Mouse (Mus musculus) yolk sac, embryonic 10.5 days (tissue): ENCODE measurements around the gene Wdr83os.

Source experiments
- DNase-seq: peaks from one replicate; pipeline ENCODE4 v3.0.0-alpha.2; 2017; ENCODE audit warnings: low spot score

Gene Wdr83os

DNA sequence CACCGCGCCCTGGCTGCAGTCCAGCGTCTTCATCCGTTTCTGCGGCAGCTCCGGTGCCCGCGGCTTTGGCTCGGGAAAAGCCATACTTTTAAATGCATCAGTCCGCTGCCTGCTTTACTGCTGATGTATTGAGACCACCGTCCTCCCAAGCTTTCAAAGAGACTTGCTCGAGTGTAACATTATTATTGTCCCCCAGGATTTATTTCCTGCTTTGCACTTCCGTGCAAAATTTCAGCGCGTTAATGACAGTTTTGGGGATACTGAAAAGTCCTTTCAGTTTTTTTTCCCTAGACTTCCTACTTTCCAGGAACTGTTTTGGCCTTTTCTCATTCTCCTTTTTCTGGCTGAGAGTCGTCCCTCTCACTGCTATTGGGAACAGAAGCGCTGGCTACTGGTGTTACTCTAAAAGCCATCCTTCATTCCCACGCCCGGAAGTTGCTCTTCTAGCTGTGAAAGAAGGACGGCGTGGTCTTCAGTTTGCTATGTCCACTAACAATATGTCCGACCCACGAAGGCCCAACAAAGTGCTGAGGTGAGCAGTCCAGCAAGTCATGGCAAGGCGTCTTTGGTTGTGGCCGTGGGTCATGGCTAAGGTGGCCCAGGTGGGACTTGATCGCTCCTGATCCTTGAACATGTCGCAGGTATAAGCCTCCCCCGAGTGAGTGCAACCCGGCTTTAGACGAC is at the start of gene Wdr83os:
TSS of gene Wdr83os (plus strand) at position 209 of the 684 bp plus-strand sequence.
- DNase-seq: peak; percentile 76

DNA sequence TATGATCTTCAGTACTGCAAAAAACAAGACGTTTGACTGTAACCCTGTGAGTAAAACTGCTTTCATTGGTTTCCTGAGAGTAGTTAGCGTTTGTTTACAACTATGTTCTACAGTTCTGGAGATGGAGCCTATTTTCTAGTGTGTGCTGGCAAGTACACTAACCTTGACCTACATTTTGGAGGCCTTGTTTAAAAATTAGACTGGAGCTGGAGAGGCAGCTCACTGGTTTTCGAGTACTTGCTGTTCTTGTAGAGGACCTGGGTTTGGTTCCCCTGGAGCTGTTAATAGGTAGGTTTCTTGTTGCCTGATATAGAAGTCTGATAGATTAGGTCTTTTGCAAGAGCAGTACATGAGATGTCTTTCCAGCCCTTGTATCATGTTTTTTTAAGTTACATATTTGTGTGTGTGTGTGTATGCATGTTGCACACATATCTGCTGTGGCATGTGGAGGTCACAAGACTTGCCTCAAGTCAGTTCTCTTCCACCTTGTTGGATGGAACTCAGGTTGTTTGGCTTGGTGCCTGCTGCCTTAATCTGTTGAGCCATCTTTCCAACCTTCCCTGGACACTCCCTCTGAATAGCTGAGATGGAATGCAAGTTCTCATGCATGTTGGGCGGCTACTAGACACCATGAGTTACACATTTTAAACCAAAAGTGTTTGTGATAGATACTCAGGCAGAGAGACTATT is 47.8 kb upstream of the Wdr83os start:
- DNase-seq: no peak

DNA sequence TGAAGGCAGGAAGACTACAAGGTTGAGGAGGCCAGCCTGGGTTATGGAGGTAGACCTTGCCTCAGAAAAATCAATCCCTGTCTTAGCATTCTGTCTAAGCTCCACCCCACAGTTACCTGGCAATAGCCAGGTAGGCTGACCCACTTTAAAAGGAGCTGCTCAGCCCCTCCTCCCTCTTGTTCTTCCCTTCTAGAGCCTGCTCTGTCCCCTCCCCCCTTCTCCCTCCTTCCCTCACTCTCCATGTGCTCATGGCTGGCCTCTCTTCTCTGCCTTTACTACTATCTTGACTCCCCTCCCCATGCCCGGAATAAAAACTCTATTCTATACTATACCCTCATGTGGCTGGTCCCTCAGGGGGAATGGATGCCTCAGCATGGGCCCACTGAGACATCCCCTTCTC is 46.7 kb upstream of the Wdr83os start:
- DNase-seq: no peak

DNA sequence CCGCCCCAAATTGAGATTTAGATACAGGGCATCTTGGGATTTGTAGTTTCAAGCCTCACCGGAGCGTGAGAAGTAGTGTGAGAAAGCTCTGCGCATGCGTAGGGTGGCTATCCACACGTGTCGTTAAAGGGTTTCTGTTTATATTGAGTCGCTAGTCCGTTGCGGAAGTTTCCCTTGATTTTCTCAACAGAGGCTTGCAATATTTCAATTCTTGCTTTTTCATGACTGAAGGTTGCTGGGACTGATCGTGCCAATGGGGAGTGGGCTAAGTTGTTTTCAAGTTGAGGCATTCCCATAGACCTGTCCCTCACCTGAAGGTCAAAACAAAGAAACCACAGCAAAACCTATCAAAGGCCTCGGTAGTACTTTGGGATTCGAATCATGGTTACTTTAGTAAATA is 45.8 kb upstream of the Wdr83os start:
- peak; percentile 85 for DNase-seq

DNA sequence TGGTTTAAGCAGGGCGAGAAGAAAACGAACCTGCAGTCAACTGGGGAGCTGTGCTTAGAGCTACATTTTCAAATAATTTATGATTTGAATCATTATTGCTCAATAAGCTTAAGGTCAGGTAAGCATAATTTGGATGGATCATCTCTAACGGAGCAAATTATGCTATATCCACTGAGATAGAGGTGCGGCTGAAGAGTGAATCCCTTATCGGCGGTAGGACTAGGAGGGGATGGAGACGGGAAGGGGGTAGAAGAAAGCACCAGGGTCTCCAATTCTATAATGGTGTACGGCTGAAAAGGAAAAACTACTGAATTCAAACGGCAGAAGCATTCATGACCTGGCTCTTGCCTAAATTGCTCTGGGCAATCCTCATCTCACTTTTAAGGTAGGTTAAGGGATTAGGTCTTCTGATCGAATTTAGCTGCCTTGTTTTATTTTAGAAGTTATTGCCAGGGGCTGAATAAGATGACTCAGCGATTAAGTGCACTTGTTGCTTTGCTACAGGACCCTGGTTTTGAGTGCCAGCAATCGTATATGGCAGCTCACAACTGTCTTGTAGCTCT is 45.3 kb upstream of the Wdr83os start:
- no peak for DNase-seq

DNA sequence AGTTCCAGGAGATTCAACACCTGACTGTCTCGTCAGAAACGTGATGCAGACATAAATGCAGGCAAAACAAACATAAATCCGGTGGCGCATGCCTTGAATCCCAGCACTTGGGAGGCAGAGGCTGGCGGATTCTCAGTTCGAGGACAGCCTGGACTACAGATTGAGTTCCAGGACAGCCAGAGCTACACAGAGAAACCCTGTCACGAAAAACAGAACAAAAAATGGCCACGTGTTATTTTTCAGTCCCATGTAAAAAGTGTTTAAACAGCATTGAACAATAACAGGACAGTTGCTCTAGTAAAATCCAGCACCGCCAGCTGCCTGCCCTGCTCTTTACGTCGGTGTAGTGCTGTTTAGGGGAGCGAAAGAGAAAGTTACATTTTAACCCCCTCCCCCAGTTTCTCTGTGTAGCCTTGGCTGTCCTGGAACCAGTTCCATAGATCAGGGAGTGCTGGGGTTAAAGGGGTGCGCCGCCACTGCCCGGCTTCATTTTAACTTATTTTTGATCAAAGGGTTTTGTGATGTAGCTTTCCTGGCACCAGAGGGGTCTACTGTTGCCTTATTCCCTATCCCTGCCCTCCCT is 44.7 kb upstream of the Wdr83os start:
- no peak for DNase-seq

DNA sequence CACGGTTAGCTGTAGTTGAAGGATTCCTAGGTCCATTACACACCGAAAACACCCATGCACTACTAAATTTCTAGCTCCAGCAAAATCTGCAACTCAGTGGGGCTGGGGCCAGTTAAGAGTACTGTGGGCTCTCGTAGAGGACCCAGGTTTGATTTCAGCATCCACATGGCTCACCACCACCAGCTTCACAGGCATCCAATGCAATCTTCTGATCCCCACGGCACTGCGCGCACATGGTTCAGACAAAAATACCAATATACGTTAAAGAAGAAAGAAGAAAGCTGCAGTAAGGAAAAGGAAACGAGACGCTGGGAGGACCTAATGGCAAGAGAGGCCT is 44.2 kb upstream of the Wdr83os start:
- DNase-seq: no peak

DNA sequence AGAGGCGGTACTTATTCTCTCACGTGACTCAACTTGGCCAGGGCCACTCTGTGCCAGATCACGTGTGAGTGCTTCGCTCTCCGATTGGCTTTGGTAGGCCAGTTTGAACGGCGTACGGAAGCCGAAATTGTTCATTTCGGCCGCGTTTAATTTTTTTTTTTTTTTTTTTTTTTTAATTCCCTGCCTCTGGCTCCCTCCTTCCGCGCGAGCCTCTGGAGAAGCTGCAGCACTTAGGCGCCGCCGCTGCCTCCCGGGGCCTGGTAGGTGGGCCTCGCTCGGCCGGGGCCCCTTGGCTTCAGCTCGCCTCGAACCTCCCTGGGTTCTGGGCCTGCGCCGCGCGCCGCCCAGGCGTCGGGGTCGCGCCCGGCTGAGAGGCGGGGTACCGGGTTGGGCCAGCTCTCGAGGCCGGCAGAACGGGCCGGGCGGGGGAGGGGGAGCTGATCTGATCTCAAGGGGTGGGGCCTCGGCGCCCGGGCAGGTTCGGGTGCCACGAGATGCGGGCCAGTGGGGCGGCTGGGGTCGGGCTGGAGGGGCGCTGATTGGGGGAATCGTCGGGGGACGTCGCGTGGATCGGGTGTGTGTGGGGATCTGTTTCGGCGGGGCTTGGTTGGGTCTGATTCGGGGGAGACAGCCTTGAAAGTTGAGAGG is 43.7 kb upstream of the Wdr83os start, which contains the start of gene Tnpo2:
TSS of gene Tnpo2 (plus strand) at position 198 of the 648 bp plus-strand sequence.
- peak; percentile 93 for DNase-seq

DNA sequence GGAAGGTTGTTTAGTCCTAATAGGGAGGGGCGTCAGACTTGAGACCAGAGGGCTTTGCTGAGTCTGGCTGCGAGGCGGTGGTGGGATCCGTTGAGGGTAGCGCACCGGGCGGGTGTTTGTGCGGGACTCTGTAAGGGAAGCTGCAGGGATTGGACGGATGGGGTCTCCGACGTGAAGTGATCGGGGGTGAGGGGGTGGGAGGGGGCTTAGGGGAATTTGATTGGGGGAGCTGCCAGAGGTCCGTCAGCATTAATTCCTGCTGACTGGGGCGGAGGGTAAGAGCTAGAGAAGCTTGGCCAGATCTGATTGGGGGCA is 43.2 kb upstream of the Wdr83os start:
- DNase-seq: no peak

DNA sequence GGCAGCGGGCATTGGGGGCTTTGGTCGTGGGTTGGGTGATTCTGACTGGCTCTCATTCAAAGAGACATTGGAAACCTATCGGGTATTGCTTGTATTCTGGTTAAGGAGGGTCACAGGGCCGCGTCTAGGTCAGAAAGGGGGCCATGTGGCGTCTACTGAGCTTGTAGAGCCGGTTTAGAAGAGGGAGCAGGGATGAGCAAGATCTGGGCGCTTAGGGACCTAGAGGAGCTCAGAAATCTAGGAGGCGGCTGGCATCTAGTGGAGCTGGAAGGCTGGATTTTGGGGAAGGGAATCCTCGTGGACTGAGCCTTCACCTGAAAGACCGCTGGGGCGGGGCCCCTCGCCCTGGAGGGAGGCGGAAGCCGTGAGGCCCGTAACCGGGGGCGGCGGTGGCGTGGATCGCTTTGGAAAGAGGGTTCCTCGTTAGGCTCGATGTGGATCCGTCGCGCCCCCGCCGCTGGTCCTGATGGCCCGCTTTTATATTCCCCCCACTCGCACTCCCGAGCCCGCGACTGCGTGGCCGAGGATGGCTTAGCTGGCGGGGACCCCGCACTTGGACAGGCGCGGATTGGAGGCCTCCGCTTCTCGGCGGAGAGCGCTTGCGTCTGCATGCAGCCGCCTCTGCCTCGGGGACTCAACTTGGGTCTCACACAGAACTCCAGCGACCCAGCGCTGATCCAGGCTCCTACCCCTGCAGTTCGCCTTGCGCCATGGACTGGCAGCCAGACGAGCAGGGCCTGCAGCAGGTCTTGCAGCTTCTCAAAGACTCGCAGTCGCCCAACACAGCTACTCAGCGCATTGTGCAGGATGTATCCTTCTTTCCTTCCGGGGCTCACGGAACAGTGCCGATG is 42.6 kb upstream of the Wdr83os start:
- DNase-seq: peak; percentile 68

DNA sequence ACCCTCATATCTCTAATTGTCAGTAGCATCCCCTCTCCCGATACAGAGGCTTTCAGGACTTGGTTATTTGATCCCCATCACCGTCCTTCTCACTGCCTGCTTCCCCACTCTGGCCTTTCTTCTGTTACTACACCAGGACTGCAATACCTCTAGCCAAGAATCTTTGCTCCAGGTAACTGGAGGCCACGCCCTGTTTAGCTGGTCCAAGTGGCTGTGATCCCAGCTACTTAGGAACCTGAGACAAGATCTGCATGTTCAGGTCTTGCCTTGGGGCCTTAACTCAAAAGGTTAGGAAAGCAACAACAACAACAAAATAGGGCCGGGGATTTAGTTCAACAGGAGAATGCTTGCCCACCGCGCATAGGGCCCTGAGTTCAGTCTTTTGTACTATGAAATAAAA is 36.9 kb upstream of the Wdr83os start:
- DNase-seq: no peak

DNA sequence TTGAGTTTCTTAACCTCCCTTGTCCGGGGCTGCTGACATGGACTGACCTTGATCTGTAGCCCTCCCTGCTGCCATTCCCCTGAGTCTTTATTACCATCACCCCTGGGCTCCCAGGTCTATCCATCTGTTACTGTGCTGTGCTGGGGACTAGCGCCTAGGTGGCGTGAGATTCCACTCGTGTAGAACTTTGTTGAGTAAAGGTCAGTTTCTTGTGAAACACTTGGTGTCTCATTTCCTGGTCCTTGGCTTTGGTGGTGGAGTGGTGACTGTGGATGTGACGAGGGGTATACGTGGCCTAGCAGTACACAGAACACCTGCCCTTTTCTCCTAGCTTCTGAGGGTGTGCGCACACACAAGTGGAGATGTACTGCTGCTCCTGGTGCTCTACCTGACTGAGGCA is 23.2 kb upstream of the Wdr83os start:
- DNase-seq: no peak

DNA sequence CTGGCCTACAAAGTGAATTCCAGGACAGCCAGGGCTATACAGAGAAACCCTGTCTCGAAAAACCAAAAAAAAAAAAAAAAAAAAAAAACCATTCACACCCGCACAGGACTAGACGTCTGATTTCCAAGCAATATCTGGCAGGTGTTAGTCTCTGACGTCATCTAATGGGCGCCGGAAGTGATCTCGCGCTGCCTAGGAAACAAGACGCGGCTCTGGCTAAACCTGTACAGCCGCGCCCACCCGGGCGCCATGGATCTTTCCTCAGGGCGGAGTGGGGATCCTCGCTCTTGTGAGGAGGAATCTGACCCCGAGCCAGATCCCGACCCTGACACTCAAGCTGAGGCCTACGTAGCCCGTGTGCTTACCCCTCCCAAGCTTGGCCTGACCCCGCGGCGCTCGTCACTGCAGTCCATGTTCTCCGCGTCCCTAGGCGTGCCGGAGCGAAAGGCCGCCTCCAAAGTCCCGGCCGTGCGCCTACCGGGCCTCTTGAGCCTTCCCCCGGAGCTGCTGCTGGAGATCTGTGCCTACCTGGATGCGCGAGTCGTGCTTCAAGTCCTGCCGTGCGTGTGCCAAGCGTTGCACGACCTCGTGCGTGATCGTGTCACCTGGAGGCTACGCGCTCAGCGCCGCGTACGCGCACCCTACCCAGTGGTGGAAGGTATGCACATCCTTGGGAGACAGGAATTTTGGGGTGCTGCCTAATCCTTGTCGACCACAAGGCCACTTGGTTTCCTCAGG is 20.5 kb upstream of the Wdr83os start, which contains the start of gene Fbxw9:
TSS of gene Fbxw9 (plus strand) at position 177 of the 738 bp plus-strand sequence.
- DNase-seq: peak; percentile 90

DNA sequence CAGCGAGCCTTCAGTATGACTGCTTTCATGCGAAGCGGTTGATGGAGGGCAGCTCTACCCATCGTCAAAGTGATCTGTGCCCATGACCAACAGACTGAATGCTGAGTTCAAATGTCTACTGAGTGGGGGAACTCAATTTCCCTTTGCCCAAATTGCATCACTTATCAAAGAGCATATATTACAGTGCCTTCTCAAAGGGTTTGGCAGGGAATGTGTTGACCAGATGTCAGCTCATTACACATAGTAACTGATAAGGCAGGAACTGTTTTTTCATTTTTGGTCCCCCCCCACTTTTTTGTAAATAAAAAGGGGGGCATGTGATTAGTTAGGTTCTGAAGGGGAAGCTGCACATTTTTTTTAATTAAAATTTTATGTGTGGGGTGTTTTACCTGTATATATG is 17.9 kb upstream of the Wdr83os start:
- DNase-seq: no peak

DNA sequence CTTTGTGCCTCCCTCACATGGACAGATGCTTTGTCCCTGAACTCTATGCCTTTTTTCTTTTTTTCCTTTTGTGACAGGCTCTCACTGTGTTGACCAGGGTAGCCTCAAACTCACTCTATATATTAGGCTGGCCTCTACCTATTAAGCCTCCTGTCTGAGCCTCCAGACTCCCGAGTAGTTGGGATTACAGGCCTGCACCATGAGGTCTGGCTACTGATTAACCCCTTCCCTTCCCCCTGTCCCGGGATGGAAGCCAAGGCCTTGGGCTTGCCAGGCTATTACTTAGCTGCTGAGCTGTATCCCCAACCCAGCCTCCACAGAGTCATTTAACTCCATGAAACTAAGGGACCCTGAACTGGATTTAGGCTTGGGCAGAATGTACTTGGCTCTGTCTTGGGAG is 15.3 kb upstream of the Wdr83os start:
- peak; percentile 76 for DNase-seq

DNA sequence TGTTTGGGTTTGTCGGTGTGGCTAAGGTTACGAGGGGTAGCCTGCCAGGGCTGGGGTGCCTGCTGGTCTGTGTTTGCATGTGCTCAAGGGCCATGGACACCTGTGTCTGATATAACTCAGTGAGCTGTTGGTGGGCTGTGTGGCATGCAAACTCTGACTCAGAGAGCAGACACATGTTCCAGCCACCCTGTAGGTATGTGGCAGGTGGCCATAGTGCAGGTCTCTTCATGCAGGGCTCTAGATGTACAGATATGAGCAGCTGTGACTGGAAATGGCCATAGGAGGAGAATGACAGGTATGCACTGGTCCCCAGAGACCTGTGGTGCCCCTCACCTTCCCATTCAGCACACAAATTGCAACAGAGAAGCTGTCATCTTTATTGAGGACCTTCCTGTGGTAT is 13.4 kb upstream of the Wdr83os start:
- no peak for DNase-seq

DNA sequence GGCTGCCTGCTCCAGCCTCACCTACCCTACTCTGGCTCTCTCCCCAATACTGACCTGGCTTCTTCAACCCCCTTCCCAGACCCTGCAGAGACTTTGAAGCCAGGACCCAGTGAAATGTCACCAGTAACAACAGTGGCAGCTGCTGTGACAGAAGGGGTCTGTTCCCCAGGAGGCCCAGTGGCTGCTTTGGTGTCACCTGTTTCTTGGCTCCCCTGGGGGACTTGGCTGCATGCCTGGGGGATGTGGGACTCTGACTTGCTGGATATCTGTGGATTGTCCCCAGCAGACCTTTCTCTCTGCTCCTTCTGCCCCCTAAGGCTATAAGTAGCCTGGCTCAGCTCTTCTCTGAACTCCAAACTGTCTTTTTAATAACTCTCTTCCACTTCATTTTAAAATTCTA is 12.6 kb upstream of the Wdr83os start, which contains the start of gene Gm5741:
TSS of gene Gm5741 (minus strand) at position 1 of the 400 bp plus-strand sequence.
- DNase-seq: no peak

DNA sequence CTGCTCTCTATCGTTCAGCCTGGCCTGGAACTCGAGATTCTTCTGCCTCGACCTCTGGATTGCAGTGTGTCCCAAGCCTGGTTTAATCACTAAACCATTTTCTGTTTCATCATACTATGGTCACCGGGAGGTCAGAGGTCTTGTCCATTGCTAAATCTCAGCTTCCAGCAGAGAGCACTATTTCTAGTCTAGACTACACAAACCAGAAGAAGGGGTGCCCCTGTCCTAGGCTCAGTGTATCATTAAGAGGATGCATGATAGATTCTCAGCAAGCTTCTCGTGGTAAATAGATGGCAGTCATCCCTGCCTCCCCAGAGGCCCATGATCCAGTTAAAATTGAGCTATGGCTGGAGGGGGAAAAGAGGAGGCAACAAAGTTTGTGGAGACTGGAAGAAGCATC is 9.5 kb upstream of the Wdr83os start:
- DNase-seq: peak; percentile 84

DNA sequence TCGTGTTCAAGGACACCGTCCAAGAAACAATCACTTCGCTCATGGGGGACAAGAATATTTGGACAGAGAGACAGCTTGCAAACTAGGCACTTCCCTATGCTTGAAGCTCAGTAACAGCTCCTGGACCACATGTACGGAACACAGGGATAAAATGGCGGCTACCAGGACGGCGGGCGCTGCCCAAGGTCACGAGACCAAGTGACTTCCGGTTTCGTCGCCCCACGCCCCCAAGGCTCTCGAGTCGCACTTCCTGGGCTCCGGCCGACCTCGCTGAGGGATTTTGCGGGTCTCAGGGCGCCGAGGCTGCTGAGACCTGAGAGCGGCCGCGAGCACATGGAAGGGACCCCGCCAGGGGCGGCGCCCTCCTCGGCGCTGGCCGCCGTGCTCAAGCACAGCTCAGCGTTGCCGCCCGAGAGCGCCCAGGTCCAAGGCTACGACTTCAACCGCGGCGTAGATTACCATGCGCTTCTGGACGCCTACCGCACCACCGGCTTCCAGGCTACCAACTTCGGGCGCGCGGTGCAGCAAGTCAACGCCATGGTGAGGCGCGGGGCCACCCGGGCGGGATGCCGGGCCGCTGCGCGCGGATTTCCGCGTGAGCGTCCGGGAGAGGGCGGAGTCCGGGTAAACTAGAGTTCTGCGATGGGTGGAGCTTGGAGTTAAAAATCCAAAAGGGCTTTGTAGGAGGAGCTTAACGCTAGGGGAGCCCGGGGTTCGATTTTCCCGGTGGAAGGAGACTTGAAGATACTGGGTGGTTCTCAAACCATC is 8.8 kb upstream of the Wdr83os start, which contains the start of gene Dhps:
TSS of gene Dhps (plus strand) at position 244 of the 768 bp plus-strand sequence.
- DNase-seq: peak; percentile 91

DNA sequence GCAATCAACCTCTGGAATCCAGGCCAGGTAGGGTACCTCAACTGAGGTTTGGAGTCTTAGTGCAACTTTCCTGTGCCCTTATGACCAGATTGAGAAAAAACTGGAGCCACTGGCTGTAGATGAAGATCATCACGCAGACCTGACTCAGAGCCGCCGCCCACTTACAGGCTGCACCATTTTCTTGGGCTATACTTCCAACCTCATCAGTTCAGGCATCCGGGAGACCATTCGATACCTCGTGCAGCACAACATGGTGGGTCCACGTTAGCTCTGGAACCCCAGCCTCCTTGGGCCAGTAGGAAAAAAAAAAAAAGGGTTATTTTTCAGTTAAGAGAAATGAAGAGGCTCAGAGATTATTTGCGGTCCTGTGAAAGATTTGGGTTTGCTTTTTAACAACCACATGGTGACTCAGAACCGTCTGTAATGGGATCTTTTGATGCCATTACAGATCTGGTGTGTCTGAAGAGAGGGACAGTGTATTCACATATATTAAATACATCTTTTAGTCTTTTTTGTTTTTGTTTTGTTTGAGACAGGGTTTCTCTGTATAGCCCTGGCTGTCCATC is 8.1 kb upstream of the Wdr83os start:
- DNase-seq: no peak
